Mouse (Mus musculus): ENCODE measurements around the gene Cdc42bpb. TPM values are rescaled to one million over a fixed set of nuclear protein-coding genes. Genes with fewer than 3 reads are reported as not detected.

The Cdc42bpb gene
- polyA plus RNA-seq, 1 experiment from 2014 or later = 39.8 TPM

GRCm38 (mm10) chr12:111378812-111379211 is 1.3 kb upstream of the Cdc42bpb start:
- H3K36me3 ChIP-seq = no peaks in the 10 kb centered on the region
- no peak for ATAC-seq
- H3K4me3 ChIP-seq (replicated peaks) = peak overlapping the region; percentile 96
- WGBS = 71% methylated on average over 12 of the region's 12 CpGs
- peak overlapping the region; percentile 96; the same call in 1 of the 2 replicates for H3K27ac ChIP-seq
- H3K9ac ChIP-seq (replicated peaks) = peak overlapping the region; percentile 97
- H3K4me2 ChIP-seq (replicated peaks) = peak overlapping the region; percentile 77
- no peaks in the 10 kb centered on the region for H3K9me3 ChIP-seq
- H3K27me3 ChIP-seq = no peaks in the 10 kb centered on the region
- H3K4me1 ChIP-seq (replicated peaks) = peaks cover 34% of the 10 kb centered on the region

GRCm38 (mm10) chr12:111377986-111378490 is 520 bp upstream of the Cdc42bpb start:
- Histone ChIP-seq H3K27ac (peak overlapping the region; percentile 96), H3K9ac (replicated peaks) (peak overlapping the region; percentile 97), H3K9me3 (no peaks in the 10 kb centered on the region), H3K4me1 (replicated peaks) (peaks cover 34% of the 10 kb centered on the region), H3K36me3 (no peaks in the 10 kb centered on the region), H3K4me3 (replicated peaks) (peak overlapping the region; percentile 96), H3K27me3 (no peaks in the 10 kb centered on the region), H3K4me2 (replicated peaks) (peak overlapping the region; percentile 77)
- 0% methylated on average over 32 of the region's 32 CpGs for WGBS
- peak; percentile 87 for ATAC-seq

- Histone ChIP-seq H3K4me2 (replicated peaks) (peak overlapping the region; percentile 95), H3K9me3 (no peaks in the 10 kb centered on the region), H3K27me3 (no peaks in the 10 kb centered on the region), H3K9ac (replicated peaks) (peak overlapping the region; percentile 97), H3K36me3 (no peaks in the 10 kb centered on the region), H3K4me3 (replicated peaks) (peak overlapping the region; percentile 96), H3K4me1 (replicated peaks) (peaks cover 34% of the 10 kb centered on the region), H3K27ac (peak overlapping the region; percentile 96)
- ATAC-seq = no peak; the same call in none of the 2 replicates
- under 1% methylated on average over 49 of the region's 49 CpGs for whole genome bisulfite sequencing
These were observed 639 bp downstream of the Cdc42bpb start for GRCm38 (mm10) chr12:111376826-111377331.

GRCm38 (mm10) chr12:111376053-111376452 is 1.5 kb downstream of the Cdc42bpb start:
- H3K4me1 ChIP-seq (replicated peaks) = peaks cover 37% of the 10 kb centered on the region
- peak overlapping the region; percentile 97 for H3K9ac ChIP-seq (replicated peaks)
- H3K36me3 ChIP-seq = no peaks in the 10 kb centered on the region
- H3K27ac ChIP-seq = no peak overlapping the region
- H3K4me3 ChIP-seq (replicated peaks) = peak overlapping the region; percentile 96
- peak overlapping the region; percentile 95 for H3K4me2 ChIP-seq (replicated peaks)
- WGBS = 40% methylated on average over 6 of the region's 6 CpGs
- H3K9me3 ChIP-seq = no peaks in the 10 kb centered on the region
- no peak for ATAC-seq
- H3K27me3 ChIP-seq = no peaks in the 10 kb centered on the region

GRCm38 (mm10) chr12:111375559-111375958 is 2.0 kb downstream of the Cdc42bpb start:
- Histone ChIP-seq H3K27me3 (no peaks in the 10 kb centered on the region), H3K4me3 (replicated peaks) (peak overlapping the region; percentile 96), H3K27ac (no peak overlapping the region), H3K9me3 (no peaks in the 10 kb centered on the region), H3K9ac (replicated peaks) (peak overlapping the region; percentile 97), H3K4me2 (replicated peaks) (peak overlapping the region; percentile 95), H3K4me1 (replicated peaks) (peaks cover 42% of the 10 kb centered on the region), H3K36me3 (no peaks in the 10 kb centered on the region)
- 78% methylated on average over 12 of the region's 12 CpGs for WGBS
- ATAC-seq = no peak

GRCm38 (mm10) chr12:111374727-111375126 is 2.8 kb downstream of the Cdc42bpb start:
- H3K9me3 ChIP-seq = no peaks in the 10 kb centered on the region
- 84% methylated on average over 10 of the region's 10 CpGs for WGBS

GRCm38 (mm10) chr12:111373411-111373810 is 4.1 kb downstream of the Cdc42bpb start:
- Histone ChIP-seq H3K27me3 (no peaks in the 10 kb centered on the region), H3K4me2 (replicated peaks) (no peak overlapping the region), H3K4me1 (replicated peaks) (peaks cover 55% of the 10 kb centered on the region), H3K9ac (replicated peaks) (no peak overlapping the region), H3K4me3 (replicated peaks) (no peak overlapping the region), H3K27ac (no peak overlapping the region), H3K9me3 (no peaks in the 10 kb centered on the region), H3K36me3 (no peaks in the 10 kb centered on the region)
- WGBS = 88% methylated on average over 6 of the region's 6 CpGs
- no peak for ATAC-seq

More at GRCm38 (mm10) chr12:111374727-111375126, 2.8 kb downstream of the Cdc42bpb start:
- peak overlapping the region; percentile 95; the same call in 1 of the 2 replicates for H3K4me2 ChIP-seq (replicated peaks)
- no peaks in the 10 kb centered on the region for H3K27me3 ChIP-seq
- peaks cover 48% of the 10 kb centered on the region for H3K4me1 ChIP-seq (replicated peaks)
- ATAC-seq = no peak
- no peak overlapping the region for H3K9ac ChIP-seq (replicated peaks)
- H3K36me3 ChIP-seq = no peaks in the 10 kb centered on the region
- no peak overlapping the region for H3K27ac ChIP-seq
- H3K4me3 ChIP-seq (replicated peaks) = no peak overlapping the region

GRCm38 (mm10) chr12:111371905-111372304 is 5.6 kb downstream of the Cdc42bpb start:
- Histone ChIP-seq H3K4me2 (replicated peaks) (no peak overlapping the region), H3K27me3 (no peaks in the 10 kb centered on the region), H3K4me1 (replicated peaks) (peaks cover 55% of the 10 kb centered on the region), H3K27ac (no peak overlapping the region), H3K9ac (replicated peaks) (no peak overlapping the region), H3K4me3 (replicated peaks) (no peak overlapping the region), H3K9me3 (no peaks in the 10 kb centered on the region), H3K36me3 (no peaks in the 10 kb centered on the region)
- ATAC-seq = no peak
- 89% methylated on average over 7 of the region's 7 CpGs for WGBS

- H3K4me3 ChIP-seq (replicated peaks) = no peak overlapping the region
- no peaks in the 10 kb centered on the region for H3K27me3 ChIP-seq
- no peaks in the 10 kb centered on the region for H3K9me3 ChIP-seq
- H3K9ac ChIP-seq (replicated peaks) = no peak overlapping the region
- H3K36me3 ChIP-seq = no peaks in the 10 kb centered on the region
- H3K4me2 ChIP-seq (replicated peaks) = no peak overlapping the region
- ATAC-seq = no peak
- no peak overlapping the region for H3K27ac ChIP-seq
- peaks cover 46% of the 10 kb centered on the region for H3K4me1 ChIP-seq (replicated peaks)
- 51% methylated on average over 4 of the region's 4 CpGs for WGBS
These were observed 7.3 kb downstream of the Cdc42bpb start for GRCm38 (mm10) chr12:111370249-111370648.

- H3K4me2 ChIP-seq (replicated peaks) = no peak overlapping the region
- 93% methylated on average over 7 of the region's 7 CpGs for WGBS
- no peak for ATAC-seq
- no peak overlapping the region for H3K9ac ChIP-seq (replicated peaks)
- H3K27me3 ChIP-seq = no peaks in the 10 kb centered on the region
- H3K27ac ChIP-seq = no peak overlapping the region
- peaks cover 40% of the 10 kb centered on the region for H3K4me1 ChIP-seq (replicated peaks)
- H3K4me3 ChIP-seq (replicated peaks) = no peak overlapping the region
- H3K36me3 ChIP-seq = no peaks in the 10 kb centered on the region
- no peaks in the 10 kb centered on the region for H3K9me3 ChIP-seq
These were observed 10.5 kb downstream of the Cdc42bpb start for GRCm38 (mm10) chr12:111367065-111367464.

GRCm38 (mm10) chr12:111364234-111364633 is 13.3 kb downstream of the Cdc42bpb start:
- no peak overlapping the region for H3K27ac ChIP-seq
- no peak overlapping the region for H3K4me3 ChIP-seq (replicated peaks)
- no peaks in the 10 kb centered on the region for H3K27me3 ChIP-seq
- H3K9me3 ChIP-seq = no peaks in the 10 kb centered on the region
- WGBS = 94% methylated on average over 3 of the region's 3 CpGs
- peaks cover 28% of the 10 kb centered on the region; the same call in 1 of the 2 replicates for H3K4me1 ChIP-seq (replicated peaks)
- H3K36me3 ChIP-seq = no peaks in the 10 kb centered on the region
- no peak overlapping the region for H3K9ac ChIP-seq (replicated peaks)
- no peak for ATAC-seq
- no peak overlapping the region for H3K4me2 ChIP-seq (replicated peaks)

GRCm38 (mm10) chr12:111361319-111362098 is 16.0 kb downstream of the Cdc42bpb start:
- Histone ChIP-seq H3K36me3 (no peaks in the 10 kb centered on the region), H3K4me1 (replicated peaks) (peaks cover 39% of the 10 kb centered on the region), H3K4me2 (replicated peaks) (no peak overlapping the region), H3K9ac (replicated peaks) (no peak overlapping the region), H3K27ac (no peak overlapping the region), H3K27me3 (no peaks in the 10 kb centered on the region), H3K4me3 (replicated peaks) (no peak overlapping the region), H3K9me3 (no peaks in the 10 kb centered on the region)
- WGBS = 88% methylated on average over 14 of the region's 14 CpGs
- ATAC-seq = no peak
